Mouse (Mus musculus): ENCODE results near the gene 9530003J23Rik.

GRCm38 (mm10) chr10:117238603-117239002, at the start of gene 9530003J23Rik:
- TF ChIP-seq CTCF (IDR thresholded peaks at IDR 0.05; ENCODE audit: low read depth, low read length), result no peak
- no peak for TF ChIP-seq EP300 (IDR thresholded peaks at IDR 0.05; ENCODE audit: insufficient read depth, low read depth, low read length)
